Mouse (Mus musculus): ENCODE results near the gene Cfd. TPM values are rescaled to one million over a fixed set of nuclear protein-coding genes. Genes with fewer than 3 reads are reported as not detected.
A peak's percentile ranks its signal among the peaks of the same experiment; 100 is the strongest.

The Cfd gene
- polyA plus RNA-seq, 1 experiment from 2014 or later = not detected

DNA sequence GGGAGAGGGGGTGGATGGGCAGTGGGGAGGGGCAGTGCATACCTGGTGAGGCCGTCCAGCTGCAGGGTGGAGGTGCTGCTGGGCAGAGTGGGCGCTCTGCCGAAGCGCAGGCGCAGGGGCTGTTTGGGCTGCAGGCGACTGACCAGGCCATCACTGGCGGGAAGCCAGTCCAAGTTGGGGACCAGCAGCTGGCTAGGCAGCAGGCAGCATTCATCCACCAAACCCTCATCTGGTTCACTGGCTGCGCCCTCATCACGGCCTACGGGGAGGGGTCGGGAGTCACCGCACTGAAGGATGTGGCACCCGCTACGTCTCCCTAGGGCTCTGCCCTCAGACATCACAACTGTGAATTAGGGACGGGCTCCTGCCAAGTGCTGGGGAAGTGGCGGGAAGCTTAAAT, 5.7 kb downstream of the Cfd start:
- no peak overlapping the region for H3K4me3 ChIP-seq (ENCODE audit: low read depth, low read length)
- 86% methylated on average over 16 of the region's 16 CpGs for WGBS (ENCODE audit: insufficient replicate concordance)

DNA sequence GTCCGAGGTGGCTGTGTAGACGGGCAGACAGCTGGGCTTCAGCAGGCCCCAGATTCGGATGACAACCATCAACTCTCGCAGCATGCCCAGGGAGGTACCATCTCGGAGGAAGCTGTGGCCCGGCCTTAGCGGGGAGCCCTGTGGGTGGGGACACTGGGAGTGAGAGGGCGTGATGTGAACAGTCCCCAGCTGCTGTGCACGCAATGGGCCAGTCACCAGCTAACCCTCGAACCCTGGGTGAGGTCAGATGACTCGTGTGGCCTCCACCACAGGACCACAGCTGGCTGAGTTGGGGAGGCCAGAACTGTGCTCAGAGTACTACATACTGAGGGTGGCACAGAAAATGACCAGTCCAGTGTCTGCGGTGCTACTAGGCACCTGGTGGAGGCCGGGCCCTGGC, 6.2 kb downstream of the Cfd start:
- Histone ChIP-seq H3K27me3 (ENCODE audit: control insufficient read depth, insufficient read depth, low read depth, low read length) (no peaks in the 10 kb centered on the region), H3K4me1 (ENCODE audit: control insufficient read depth, low read depth, low read length) (peaks cover 8% of the 10 kb centered on the region), H3K9ac (ENCODE audit: low read depth, low read length) (no peak overlapping the region), H3K4me2 (ENCODE audit: low read depth, low read length) (no peak overlapping the region), H3K27ac (ENCODE audit: low read length) (peak overlapping the region; percentile 69), H3K4me3 (ENCODE audit: low read depth, low read length) (no peak overlapping the region), H3K36me3 (ENCODE audit: control insufficient read depth, insufficient read depth) (no peaks in the 10 kb centered on the region), H3K9me3 (replicated peaks; ENCODE audit: control insufficient read depth, low read length) (no peaks in the 10 kb centered on the region)
- ATAC-seq (ENCODE audit: low read depth) = peak; percentile 7; the same call in 1 of the 2 replicates
- 70% methylated on average over 13 of the region's 13 CpGs for WGBS (ENCODE audit: insufficient replicate concordance)

More for the DNA sequence above, 5.7 kb downstream of the Cfd start:
- Histone ChIP-seq H3K27ac (ENCODE audit: low read length) (no peak overlapping the region), H3K4me2 (ENCODE audit: low read depth, low read length) (no peak overlapping the region), H3K36me3 (ENCODE audit: control insufficient read depth, insufficient read depth) (no peaks in the 10 kb centered on the region), H3K9ac (ENCODE audit: low read depth, low read length) (no peak overlapping the region), H3K4me1 (ENCODE audit: control insufficient read depth, low read depth, low read length) (peaks cover 8% of the 10 kb centered on the region), H3K9me3 (replicated peaks; ENCODE audit: control insufficient read depth, low read length) (no peaks in the 10 kb centered on the region), H3K27me3 (ENCODE audit: control insufficient read depth, insufficient read depth, low read depth, low read length) (no peaks in the 10 kb centered on the region)
- ATAC-seq (ENCODE audit: low read depth) = no peak

DNA sequence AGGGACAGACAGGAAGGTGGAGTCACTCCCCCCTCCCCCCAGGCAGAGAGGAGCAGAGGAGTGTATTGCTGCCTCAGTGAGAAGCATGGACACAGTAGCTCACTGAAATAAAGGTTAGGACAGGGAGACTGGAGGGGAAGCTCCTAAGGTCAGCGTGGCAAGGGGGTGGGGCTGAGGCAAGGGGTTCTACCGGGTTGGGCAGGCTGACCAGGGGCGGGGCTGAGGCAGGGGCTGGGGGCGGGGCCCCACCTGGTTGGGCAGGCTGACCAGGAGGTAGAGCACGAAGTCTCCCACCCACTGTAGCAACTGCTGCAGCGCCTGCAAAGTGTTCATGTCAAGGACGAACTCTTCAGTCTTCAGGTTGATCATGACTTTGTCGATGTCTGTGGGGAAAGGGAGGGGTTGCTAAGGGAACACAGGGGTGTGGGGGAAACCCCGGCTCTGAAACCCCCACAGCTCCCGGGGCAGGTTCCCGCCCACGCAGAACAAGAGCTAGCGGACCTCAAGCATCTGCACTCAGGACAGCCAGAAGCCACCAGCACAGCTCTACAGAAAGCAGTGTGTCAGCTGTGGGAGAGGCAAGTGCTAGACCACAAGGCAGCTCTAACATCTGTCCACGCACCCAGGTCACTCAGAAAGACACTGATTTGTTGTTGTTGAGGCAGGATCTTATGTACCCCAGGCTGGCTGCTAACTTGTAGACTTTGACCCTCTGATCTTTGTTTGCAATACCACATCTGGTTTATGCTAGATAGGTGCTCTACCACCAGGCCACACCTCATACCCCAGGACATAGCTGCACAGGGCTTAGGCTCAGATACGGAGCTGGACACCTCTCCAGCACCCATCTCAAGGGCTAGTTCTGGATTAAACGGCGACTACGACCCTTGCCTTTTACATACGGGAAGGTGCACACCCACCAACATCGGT, 6.9 kb downstream of the Cfd start:
- Histone ChIP-seq H3K36me3 (ENCODE audit: control insufficient read depth, insufficient read depth) (no peaks in the 10 kb centered on the region), H3K4me3 (ENCODE audit: low read depth, low read length) (peak overlapping the region; percentile 10), H3K27ac (ENCODE audit: low read length) (peak overlapping the region; percentile 69), H3K27me3 (ENCODE audit: control insufficient read depth, insufficient read depth, low read depth, low read length) (no peaks in the 10 kb centered on the region), H3K4me2 (ENCODE audit: low read depth, low read length) (peak overlapping the region; percentile 18), H3K9ac (ENCODE audit: low read depth, low read length) (no peak overlapping the region), H3K9me3 (replicated peaks; ENCODE audit: control insufficient read depth, low read length) (no peaks in the 10 kb centered on the region), H3K4me1 (ENCODE audit: control insufficient read depth, low read depth, low read length) (peaks cover 8% of the 10 kb centered on the region)
- peak; percentile 85 for ATAC-seq (ENCODE audit: low read depth)
- 54% methylated on average over 20 of the region's 20 CpGs for WGBS (ENCODE audit: insufficient replicate concordance)

DNA sequence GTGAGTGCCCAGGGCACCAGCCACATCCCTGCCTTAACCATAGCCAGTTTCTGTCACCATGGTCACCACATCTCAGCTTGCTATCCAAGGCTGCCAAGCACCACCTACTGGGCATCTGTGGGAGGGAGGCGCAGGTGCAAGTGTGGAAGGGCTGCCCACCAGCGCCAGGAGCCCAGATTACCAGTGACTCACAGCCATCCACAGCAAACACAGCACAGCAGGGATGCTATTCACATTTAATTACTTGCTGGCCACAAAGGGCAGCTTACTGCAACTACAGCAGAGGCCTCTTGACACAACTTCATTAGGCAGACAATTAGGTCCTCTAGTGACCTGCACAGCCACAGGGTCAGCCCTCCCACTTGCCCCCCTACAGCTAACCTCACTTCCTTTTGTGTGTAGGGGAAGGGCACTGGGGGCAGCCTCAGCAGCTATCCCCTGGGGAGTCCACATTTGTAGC, 10.3 kb downstream of the Cfd start:
- ATAC-seq (ENCODE audit: low read depth) = no peak
- WGBS (ENCODE audit: insufficient replicate concordance) = 67% methylated on average over 2 of the region's 2 CpGs
- Histone ChIP-seq H3K9me3 (replicated peaks; ENCODE audit: control insufficient read depth, low read length) (no peaks in the 10 kb centered on the region), H3K27me3 (ENCODE audit: control insufficient read depth, insufficient read depth, low read depth, low read length) (no peaks in the 10 kb centered on the region), H3K4me3 (ENCODE audit: low read depth, low read length) (no peak overlapping the region), H3K4me2 (ENCODE audit: low read depth, low read length) (no peak overlapping the region), H3K4me1 (ENCODE audit: control insufficient read depth, low read depth, low read length) (peaks cover 8% of the 10 kb centered on the region), H3K9ac (ENCODE audit: low read depth, low read length) (no peak overlapping the region), H3K36me3 (ENCODE audit: control insufficient read depth, insufficient read depth) (peaks cover 5% of the 10 kb centered on the region; the same call in 1 of the 2 replicates), H3K27ac (ENCODE audit: low read length) (no peak overlapping the region)

DNA sequence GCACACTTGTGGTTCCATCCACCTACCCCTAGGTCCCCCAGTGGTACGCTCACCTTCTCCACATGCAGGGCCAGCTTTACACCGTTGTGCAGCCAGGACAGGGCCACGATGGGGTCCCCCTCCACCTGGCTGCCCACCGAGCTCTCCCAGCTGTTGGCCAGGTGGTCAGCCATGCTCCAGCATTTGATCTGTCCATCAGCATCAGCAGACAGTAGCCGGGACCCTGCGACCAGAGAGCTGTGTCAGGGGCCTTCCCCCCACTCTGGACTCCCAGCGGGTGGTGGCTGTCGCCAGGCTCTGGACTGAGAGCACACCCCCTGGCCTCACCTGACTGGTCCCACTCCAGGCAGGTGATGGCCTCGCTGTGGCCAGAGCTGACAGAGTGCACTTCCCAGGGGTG, 16.1 kb downstream of the Cfd start:
- Histone ChIP-seq H3K27ac (ENCODE audit: low read length) (no peak overlapping the region), H3K4me1 (ENCODE audit: control insufficient read depth, low read depth, low read length) (peaks cover 19% of the 10 kb centered on the region), H3K4me3 (ENCODE audit: low read depth, low read length) (no peak overlapping the region), H3K9me3 (replicated peaks; ENCODE audit: control insufficient read depth, low read length) (no peaks in the 10 kb centered on the region), H3K36me3 (ENCODE audit: control insufficient read depth, insufficient read depth) (peaks cover 10% of the 10 kb centered on the region), H3K9ac (ENCODE audit: low read depth, low read length) (no peak overlapping the region), H3K4me2 (ENCODE audit: low read depth, low read length) (no peak overlapping the region), H3K27me3 (ENCODE audit: control insufficient read depth, insufficient read depth, low read depth, low read length) (no peaks in the 10 kb centered on the region)
- ATAC-seq (ENCODE audit: low read depth) = no peak
- WGBS (ENCODE audit: insufficient replicate concordance) = 87% methylated on average over 9 of the region's 9 CpGs

DNA sequence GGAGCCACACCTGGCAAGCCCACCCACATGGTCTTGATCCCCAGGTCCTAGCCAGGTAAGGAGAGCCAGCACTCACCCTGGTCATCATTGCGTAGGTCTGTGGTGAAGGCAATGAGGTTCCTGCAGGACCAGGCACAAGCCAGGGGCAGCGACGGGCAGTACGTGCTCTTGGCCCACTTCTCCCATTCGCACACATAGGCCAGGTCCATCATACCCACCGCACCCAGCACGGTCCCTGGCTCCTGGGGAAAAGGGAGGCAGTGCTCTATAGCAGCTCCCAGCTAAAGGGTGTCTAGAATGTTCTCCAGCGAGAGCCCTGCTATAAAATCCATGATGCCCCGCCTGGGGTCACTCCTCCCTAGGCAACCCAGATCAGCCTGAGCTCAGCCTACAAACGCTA, 16.8 kb downstream of the Cfd start:
- H3K27ac ChIP-seq (ENCODE audit: low read length) = no peak overlapping the region
- H3K4me1 ChIP-seq (ENCODE audit: control insufficient read depth, low read depth, low read length) = peaks cover 21% of the 10 kb centered on the region
- no peak overlapping the region for H3K9ac ChIP-seq (ENCODE audit: low read depth, low read length)
- peak overlapping the region; percentile 95; the same call in 1 of the 2 replicates for H3K4me3 ChIP-seq (ENCODE audit: low read depth, low read length)
- ATAC-seq (ENCODE audit: low read depth) = no peak
- WGBS (ENCODE audit: insufficient replicate concordance) = 90% methylated on average over 10 of the region's 10 CpGs
- peaks cover 12% of the 10 kb centered on the region for H3K36me3 ChIP-seq (ENCODE audit: control insufficient read depth, insufficient read depth)
- no peaks in the 10 kb centered on the region for H3K9me3 ChIP-seq (replicated peaks; ENCODE audit: control insufficient read depth, low read length)
- H3K27me3 ChIP-seq (ENCODE audit: control insufficient read depth, insufficient read depth, low read depth, low read length) = no peaks in the 10 kb centered on the region
- H3K4me2 ChIP-seq (ENCODE audit: low read depth, low read length) = no peak overlapping the region

DNA sequence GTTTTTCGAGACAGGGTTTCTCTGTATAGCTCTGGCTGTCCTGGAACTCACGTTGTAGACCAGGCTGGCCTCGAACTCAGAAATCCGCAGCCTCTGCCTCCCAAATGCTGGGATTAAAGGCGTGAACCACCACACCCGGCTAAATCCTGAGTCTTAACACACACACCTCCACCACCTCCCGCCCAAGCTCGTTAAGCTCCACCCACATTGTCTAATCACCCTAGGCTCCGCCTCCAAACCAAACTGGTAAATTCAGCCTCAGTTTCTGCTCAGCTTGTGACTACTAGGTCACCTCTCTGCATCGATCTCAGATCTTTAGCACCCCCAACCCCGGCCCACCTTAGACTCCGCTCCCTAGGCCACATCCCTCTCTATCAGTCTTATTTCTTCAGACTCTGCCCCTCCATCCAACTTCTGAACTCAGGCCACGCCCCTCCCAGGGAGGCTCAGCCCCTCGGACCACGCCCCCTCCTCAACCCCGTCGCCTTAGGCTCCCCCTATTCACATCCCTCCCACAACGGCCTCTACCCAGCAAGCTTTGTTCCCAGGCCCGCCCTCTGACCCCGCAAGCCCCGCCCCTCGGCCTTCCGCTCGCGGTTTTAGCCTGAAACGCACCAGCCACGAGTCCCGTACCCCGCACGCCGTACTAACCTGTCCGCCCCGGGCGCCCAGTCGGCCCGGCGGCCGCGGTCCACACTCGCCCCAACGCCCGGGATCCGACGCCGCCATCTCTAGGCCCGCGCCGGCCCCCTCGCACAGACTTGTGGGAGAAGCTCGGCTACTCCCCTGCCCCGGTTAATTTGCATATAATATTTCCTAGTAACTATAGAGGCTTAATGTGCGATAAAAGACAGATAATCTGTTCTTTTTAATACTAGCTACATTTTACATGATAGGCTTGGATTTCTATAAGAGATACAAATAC, 17.8 kb downstream of the Cfd start, which contains the start of gene Med16:
Gene Med16 (minus strand): TSS at position 757 of the 925 bp plus-strand sequence.
- peak within 1 kb of the TSS; percentile 100 for H3K9ac ChIP-seq (ENCODE audit: low read depth, low read length)
- no peaks in the 10 kb centered on the region for H3K27me3 ChIP-seq (ENCODE audit: control insufficient read depth, insufficient read depth, low read depth, low read length)
- H3K36me3 ChIP-seq (ENCODE audit: control insufficient read depth, insufficient read depth) = peaks cover 12% of the 10 kb centered on the region
- peak within 1 kb of the TSS; percentile 80 for H3K4me2 ChIP-seq (ENCODE audit: low read depth, low read length)
- peaks cover 24% of the 10 kb centered on the region for H3K4me1 ChIP-seq (ENCODE audit: control insufficient read depth, low read depth, low read length)
- peak; percentile 94 for ATAC-seq (ENCODE audit: low read depth)
- H3K27ac ChIP-seq (ENCODE audit: low read length) = peak within 1 kb of the TSS; percentile 98
- no peaks in the 10 kb centered on the region for H3K9me3 ChIP-seq (replicated peaks; ENCODE audit: control insufficient read depth, low read length)
- WGBS (ENCODE audit: insufficient replicate concordance) = 1% methylated on average over 52 of the region's 52 CpGs
- H3K4me3 ChIP-seq (ENCODE audit: low read depth, low read length) = peak within 1 kb of the TSS; percentile 95

DNA sequence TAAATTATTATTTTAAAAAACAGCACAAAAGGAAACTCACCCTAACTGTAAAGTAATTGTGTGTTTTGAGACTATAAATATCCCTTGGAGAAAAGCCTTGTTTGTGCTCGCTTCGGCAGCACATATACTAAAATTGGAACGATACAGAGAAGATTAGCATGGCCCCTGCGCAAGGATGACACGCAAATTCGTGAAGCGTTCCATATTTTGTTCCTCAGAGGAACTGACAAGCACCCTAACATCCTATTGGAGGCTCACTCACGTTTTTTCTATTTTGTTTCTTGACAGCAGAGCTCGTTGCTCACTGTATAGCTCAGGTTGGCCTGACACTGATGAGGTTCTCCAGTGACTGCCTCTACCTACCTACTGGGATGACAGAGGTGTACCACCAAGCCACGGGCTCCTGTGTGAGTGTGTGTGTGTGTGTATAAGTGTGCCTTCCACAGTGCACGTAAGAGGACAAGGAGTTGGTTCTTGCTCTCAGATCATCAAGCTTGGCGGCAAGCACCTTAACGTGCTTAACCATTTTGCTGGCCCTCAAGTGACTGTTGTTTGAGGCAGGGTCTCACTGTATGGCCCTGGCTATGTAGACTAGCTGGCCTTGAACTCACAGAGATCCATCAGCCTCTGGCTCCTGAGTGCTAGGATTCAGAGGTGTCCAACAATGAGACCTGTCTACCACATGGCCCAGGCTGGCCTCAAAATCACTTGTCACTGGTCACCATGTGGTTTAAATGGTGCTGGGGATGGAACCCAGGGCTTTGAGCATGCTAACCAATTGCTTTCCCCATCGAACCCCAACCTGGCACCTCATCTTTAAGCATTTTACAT, 18.7 kb downstream of the Cfd start:
- peaks cover 12% of the 10 kb centered on the region for H3K36me3 ChIP-seq (ENCODE audit: control insufficient read depth, insufficient read depth)

More for the DNA sequence above, 18.7 kb downstream of the Cfd start:
- Histone ChIP-seq H3K27me3 (ENCODE audit: control insufficient read depth, insufficient read depth, low read depth, low read length) (no peaks in the 10 kb centered on the region), H3K9me3 (replicated peaks; ENCODE audit: control insufficient read depth, low read length) (no peaks in the 10 kb centered on the region), H3K4me1 (ENCODE audit: control insufficient read depth, low read depth, low read length) (peaks cover 33% of the 10 kb centered on the region), H3K27ac (ENCODE audit: low read length) (peak overlapping the region; percentile 86), H3K9ac (ENCODE audit: low read depth, low read length) (peak overlapping the region; percentile 52), H3K4me3 (ENCODE audit: low read depth, low read length) (no peak overlapping the region; the same call in 1 of the 2 replicates), H3K4me2 (ENCODE audit: low read depth, low read length) (peak overlapping the region; percentile 39; the same call in 1 of the 2 replicates)
- WGBS (ENCODE audit: insufficient replicate concordance) = 21% methylated on average over 14 of the region's 14 CpGs
- ATAC-seq (ENCODE audit: low read depth) = peak; percentile 58
